Comparison of ENCODE assay signal across 21 mouse cellular contexts in the genomic region with DNA sequence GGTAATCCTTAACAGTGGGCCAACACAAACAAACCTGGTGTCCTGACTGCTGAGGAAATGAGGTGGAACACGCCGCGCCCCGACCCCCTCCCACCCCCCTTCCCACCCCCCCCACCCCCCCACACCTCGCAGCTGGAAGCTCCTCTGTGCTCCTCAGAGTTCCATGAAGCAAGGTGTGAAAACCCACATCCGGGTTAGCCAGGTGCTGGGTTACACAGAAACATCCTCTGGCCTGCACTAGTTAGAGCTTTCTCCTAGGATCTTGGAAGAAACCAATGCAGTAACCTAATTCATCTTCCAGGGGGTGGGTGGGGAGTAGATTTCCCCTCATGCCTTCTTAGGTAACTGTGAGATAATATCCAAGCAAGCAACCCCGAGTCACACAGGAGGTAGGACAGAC. TPM values are rescaled to one million over a fixed set of nuclear protein-coding genes. Genes with fewer than 3 reads are reported as not detected.
DNase-seq lines count a peak whose midpoint lies in the region; ATAC-seq and TF ChIP-seq lines count a peak whose summit lies in the region.
"Had no signal": no experiment of that assay in that cellular context is flagged by ENCODE, and none has a peak within 500 bp of the region (broad histone marks: within the 10 kb centered on the region; RNA-seq: fewer than 3 reads in every experiment).

No protein-coding gene starts in this region.

- H3K4me1 ChIP-seq in neural tube, embryonic 15.5 days: peaks cover 53% of the 10 kb centered on the region
- no peaks in the 10 kb centered on the region for H3K4me1 ChIP-seq in liver, postnatal 0 days (ENCODE audit: insufficient read depth)

- no peaks in the 10 kb centered on the region for H3K27me3 ChIP-seq in neural tube, embryonic 15.5 days (replicated peaks)
- H3K27me3 ChIP-seq in liver, postnatal 0 days (ENCODE audit: insufficient read depth, low read length): peaks cover 63% of the 10 kb centered on the region
- H3K27me3 ChIP-seq: forebrain, embryonic 15.5 days had no signal

- H3K4me3 ChIP-seq in neural tube, embryonic 15.5 days (replicated peaks): no peak overlapping the region
- no peak overlapping the region for H3K4me3 ChIP-seq in liver, postnatal 0 days (ENCODE audit: low read depth, low read length)
- H3K4me3 ChIP-seq: embryonic facial prominence, embryonic 12.5 days; embryonic facial prominence, embryonic 15.5 days; forebrain, embryonic 15.5 days; heart, adult 2 months; heart, embryonic 10.5 days; heart, embryonic 13.5 days had no signal

- no peak for ATAC-seq in neural tube, embryonic 15.5 days (ENCODE audit: low FRiP score)
- ATAC-seq in liver, postnatal 0 days: no peak
- ATAC-seq: forebrain, embryonic 15.5 days had no signal

- H3K9ac ChIP-seq in neural tube, embryonic 15.5 days (replicated peaks): no peak overlapping the region
- no peak overlapping the region for H3K9ac ChIP-seq in liver, postnatal 0 days (replicated peaks)
- H3K9ac ChIP-seq: embryonic facial prominence, embryonic 12.5 days; embryonic facial prominence, embryonic 15.5 days; forebrain, embryonic 15.5 days; heart, embryonic 13.5 days had no signal

- no peaks in the 10 kb centered on the region for H3K9me3 ChIP-seq in neural tube, embryonic 15.5 days (replicated peaks)
- H3K9me3 ChIP-seq in liver, postnatal 0 days (ENCODE audit: low read length): no peaks in the 10 kb centered on the region
- H3K9me3 ChIP-seq: embryonic facial prominence, embryonic 12.5 days; embryonic facial prominence, embryonic 15.5 days; forebrain, embryonic 15.5 days; heart, embryonic 10.5 days; heart, embryonic 13.5 days had no signal

- DNase-seq in neural tube, embryonic 10.5 days (ENCODE audit: extremely low spot score, low spot score): no peak
- peak; percentile 50 to 61 for DNase-seq in thymus, postnatal 10 days (ENCODE audit: low spot score in 2 of 2)
- DNase-seq in thymus, postnatal 36 days: peak; percentile 30 to 58
- DNase-seq in liver, postnatal 0 days: no peak
- DNase-seq in left cerebral cortex, adult 11 months (ENCODE audit: low spot score): no peak
- DNase-seq in cerebellum, postnatal 36 days: no peak
- DNase-seq: adrenal gland, postnatal 10 days; adrenal gland, postnatal 36 days; cerebellum, adult 18-20 months; cerebellum, adult 9-10 months; cerebellum, postnatal 14 days; gastrocnemius, postnatal 25 days; heart, adult 2 months; heart, postnatal 14 days; heart, postnatal 4 days had no signal

- H3K36me3 ChIP-seq in neural tube, embryonic 15.5 days: no peaks in the 10 kb centered on the region
- H3K36me3 ChIP-seq in liver, postnatal 0 days (replicated peaks; ENCODE audit: insufficient read depth, low read length): no peaks in the 10 kb centered on the region
- H3K36me3 ChIP-seq: embryonic facial prominence, embryonic 12.5 days; embryonic facial prominence, embryonic 15.5 days; forebrain, embryonic 15.5 days; heart, embryonic 10.5 days; heart, embryonic 13.5 days had no signal

- WGBS in neural tube, embryonic 15.5 days: 39% methylated on average over 7 of the region's 7 CpGs
- WGBS in liver, postnatal 0 days (ENCODE audit: insufficient replicate concordance): 26% methylated on average over 7 of the region's 7 CpGs

- H3K27ac ChIP-seq in neural tube, embryonic 15.5 days (replicated peaks): peak overlapping the region; percentile 97; the same call in 1 of the 2 replicates
- H3K27ac ChIP-seq in liver, postnatal 0 days (ENCODE audit: low read depth): no peak overlapping the region
- H3K27ac ChIP-seq: embryonic facial prominence, embryonic 12.5 days; embryonic facial prominence, embryonic 15.5 days; heart, adult 2 months; heart, embryonic 10.5 days; heart, embryonic 13.5 days had no signal

- no peak for TF ChIP-seq EP300 in liver, postnatal 0 days (IDR thresholded peaks at IDR 0.05; ENCODE audit: low read depth)

- H3K4me2 ChIP-seq in neural tube, embryonic 15.5 days: no peak overlapping the region
- H3K4me2 ChIP-seq in liver, postnatal 0 days (ENCODE audit: low read depth, low read length): no peak overlapping the region
- H3K4me2 ChIP-seq: embryonic facial prominence, embryonic 12.5 days; embryonic facial prominence, embryonic 15.5 days; forebrain, embryonic 15.5 days; heart, embryonic 13.5 days had no signal

- TF ChIP-seq CTCF in liver, postnatal 0 days (IDR thresholded peaks at IDR 0.05; ENCODE audit: low read depth): no peak

RNA-seq across cellular contexts. Expression of gene Cacng4, which starts 2.0 kb away (rescaled TPM):
- polyA plus RNA-seq in neural tube, embryonic 15.5 days (2015; fragmentation: Nextera tagmentation; extraction: Ambion mirVana): 43.2 and 52.5 TPM in 2 replicates
- not detected in 2 replicates for polyA plus RNA-seq in liver, postnatal 0 days (2015; fragmentation: Nextera tagmentation; extraction: Ambion mirVana)

Comparison
In these comparisons a context has a peak if more than half of its experiments do, and no peak if none do; other contexts are left out.
1. DNase-seq: peak in thymus, postnatal 10 days (2 of 2) and thymus, postnatal 36 days (2 of 2); none in neural tube, embryonic 10.5 days (single experiment), liver, postnatal 0 days (single experiment), left cerebral cortex, adult 11 months (single experiment) and cerebellum, postnatal 36 days (0 of 2).
2. RNA of gene Cacng4, which starts 2.0 kb away (polyA plus RNA-seq): 43.2 to 52.5 TPM in neural tube, embryonic 15.5 days; not detected in liver, postnatal 0 days; every median in the first group is over 10 times any median in the second.